Mouse (Mus musculus) left cerebral cortex, postnatal 10 days (tissue): ENCODE results near the gene Wdr53. TPM values are rescaled to one million over a fixed set of nuclear protein-coding genes. Genes with fewer than 3 reads are reported as not detected.
"Not testable (repeated sequence)": the region's sequence is repeated elsewhere in the genome, so short reads cannot be mapped to it uniquely, and the experiment has no call there.

ENCODE experiments used
- DNase-seq, 2 experiments: peaks; one replicate each; pipeline ENCODE4 v3.0.0; 2021 to 2022; ENCODE audit warnings: low spot score in 2 of 2, mixed read lengths in 1 of 2; ENCODE audit errors: extremely low spot score in 1 of 2
- intact Hi-C: fragments of 180-260 bp; cut with DNase I; formaldehyde crosslinking; loops from one replicate; pipeline ENCODE4 v1.15.1; 2025
- total RNA-seq, 2 experiments: library from RNA; stranded (reverse); gene quantifications; 2 replicates each; pipeline ENCODE4 v1.2.3; 2021

The Wdr53 gene
- total RNA-seq: 10 to 100 TPM; 11.3 to 13.3 TPM

DNA sequence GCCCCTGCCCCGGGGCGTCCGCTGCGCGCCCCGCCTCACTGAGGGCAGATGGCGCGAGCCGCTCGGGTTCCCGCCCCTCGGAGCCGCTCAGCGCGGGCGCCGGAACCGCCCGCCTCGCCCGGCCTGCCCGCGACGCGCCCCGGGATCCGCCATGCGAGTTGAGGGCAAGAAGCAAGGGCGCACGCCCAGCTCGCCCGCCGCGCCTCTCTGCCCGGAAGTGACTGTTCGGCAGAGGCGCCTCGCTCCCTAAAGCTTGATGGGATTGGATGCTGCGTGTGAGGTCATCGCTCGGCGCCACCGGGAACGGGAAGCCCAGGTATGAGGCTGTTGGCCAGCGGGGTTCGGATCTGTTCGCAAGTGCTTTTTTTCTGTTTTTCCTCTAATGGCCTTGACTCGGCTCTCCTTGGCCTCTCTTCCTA is at the start of gene Wdr53, which contains the start of gene Fbxo45:
Wdr53 (plus strand) TSS at position 276 of the 419 bp plus-strand sequence.
Fbxo45 (minus strand) TSS at position 207 of the 419 bp plus-strand sequence.
- intact Hi-C loops: loop anchor here (10.0 kb wide), 1 partner anchor 132 kb away; no protein-coding TSS in a partner anchor
- peak; percentile 97 to 98 for DNase-seq

DNA sequence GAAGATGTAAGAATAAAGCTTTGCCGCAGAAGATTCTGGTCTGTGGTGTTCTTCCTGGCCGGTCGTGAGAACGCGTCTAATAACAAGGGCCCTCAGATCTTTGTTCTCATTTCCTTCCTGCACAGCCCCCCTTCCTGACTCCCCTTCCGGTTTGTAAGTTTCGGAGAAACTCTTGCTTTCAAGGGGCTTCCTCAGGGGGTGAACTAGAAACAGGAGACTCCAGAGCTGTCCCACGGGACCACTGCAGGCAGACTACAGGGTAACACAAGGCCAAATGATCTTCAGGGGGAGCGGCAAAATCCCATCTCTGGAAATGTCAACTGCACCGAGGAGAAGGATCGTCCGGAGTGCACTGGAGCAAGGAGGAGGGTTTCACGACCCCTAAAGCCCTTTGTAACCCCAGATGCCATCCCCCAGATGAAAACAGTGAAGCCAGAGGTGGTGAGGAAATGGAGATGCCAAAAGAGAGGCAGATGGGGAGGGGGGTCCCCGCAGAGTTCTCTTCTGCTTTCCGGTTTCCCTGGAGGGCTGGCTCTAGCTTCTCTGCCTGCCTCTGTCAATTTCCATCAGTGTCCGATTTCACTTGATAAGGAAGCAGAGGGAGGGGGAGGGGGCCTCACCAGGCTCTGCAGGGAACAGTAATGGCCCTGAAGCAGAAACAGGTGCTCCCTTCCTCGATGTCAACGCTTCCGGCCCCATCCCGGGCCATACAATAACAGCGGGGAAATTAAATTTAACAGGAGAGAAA is 46.6 kb upstream of the Wdr53 start:
- intact Hi-C loops: loop anchor here (10.0 kb wide), 1 partner anchor 86 kb away; no protein-coding TSS in a partner anchor
- DNase-seq: peak in 1 of 2 experiments; percentile 75

DNA sequence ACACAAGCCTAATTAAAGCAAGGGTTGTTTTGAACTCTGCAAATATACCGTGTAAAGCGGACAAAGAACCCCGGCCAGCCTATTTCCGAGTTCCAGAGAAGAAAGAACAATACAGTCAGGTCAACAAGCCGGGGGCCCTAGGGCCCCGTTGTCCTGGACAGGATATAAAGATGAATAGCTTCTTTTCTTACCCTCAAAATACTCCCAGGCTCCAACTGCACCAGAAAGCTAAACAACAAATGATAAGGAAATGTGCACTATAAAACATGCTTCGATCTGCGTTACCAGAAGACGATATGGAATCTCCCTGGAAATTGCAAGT is 46.1 kb upstream of the Wdr53 start:
- intact Hi-C loops: loop anchor here (10.0 kb wide), 1 partner anchor 86 kb away; no protein-coding TSS in a partner anchor
- DNase-seq: no peak

DNA sequence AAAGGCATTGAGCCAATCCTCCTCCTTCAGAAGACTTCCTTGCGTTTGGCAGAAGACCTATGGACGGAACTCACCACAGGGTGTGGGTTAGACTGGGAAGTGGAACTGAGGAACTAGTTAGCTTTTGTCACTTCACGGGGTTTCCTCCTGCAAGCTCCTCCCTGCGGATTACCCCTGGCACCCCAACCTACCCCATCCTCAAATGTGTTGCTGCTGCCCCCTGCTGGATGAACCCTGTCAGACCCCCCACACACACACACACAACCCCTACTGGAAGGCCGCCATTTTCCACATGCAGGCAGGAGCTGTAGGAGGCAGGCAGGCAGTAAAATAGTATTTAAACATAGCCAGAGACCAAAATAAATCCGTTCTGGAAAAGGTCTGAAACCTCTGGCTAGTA is 44.3 kb upstream of the Wdr53 start:
- DNase-seq: peak; percentile 20 to 81
- intact Hi-C loops: loop anchor here (10.0 kb wide), 1 partner anchor 88 kb away; no protein-coding TSS in a partner anchor

DNA sequence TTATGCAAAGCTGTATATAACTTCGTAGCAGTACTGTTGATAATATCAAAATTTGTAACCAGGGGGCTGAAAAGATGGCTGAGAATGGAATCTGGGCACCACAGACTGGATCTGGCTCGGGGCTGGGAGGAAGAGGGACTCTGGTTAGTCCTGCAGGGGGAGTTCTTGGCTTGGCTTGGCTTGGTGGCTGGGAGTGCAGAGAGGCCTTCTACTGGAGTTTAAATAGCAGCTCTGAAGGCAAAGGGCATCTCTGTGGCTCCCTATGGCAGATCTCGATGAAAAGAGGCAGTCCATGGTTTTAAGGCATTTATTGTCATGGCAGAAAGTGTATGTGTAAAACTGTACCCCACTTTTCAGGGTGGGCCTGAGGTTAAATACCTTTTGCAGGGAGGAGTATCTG is 42.1 kb upstream of the Wdr53 start:
- no peak for DNase-seq
- intact Hi-C loops: loop anchor here (10.0 kb wide), 1 partner anchor 90 kb away; no protein-coding TSS in a partner anchor

DNA sequence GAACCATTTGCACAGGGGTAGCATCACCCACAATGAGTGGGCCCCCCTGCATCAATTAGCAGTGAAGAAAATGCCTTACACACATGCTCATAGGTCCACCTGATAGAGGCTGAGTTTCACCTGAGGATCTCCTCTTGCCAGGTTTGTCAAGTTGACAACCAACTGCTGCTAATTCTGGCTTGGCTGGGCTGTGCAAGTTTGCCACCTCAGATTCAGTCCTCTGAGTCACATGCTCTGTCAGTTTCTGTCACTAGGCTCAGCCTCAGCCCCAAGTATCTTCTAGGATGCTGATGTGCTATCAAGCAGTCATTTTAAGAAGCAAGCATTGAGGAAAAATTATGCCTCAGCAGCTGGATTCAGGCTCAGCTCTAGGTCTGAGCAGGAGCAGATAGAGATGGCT is 32.9 kb upstream of the Wdr53 start:
- no peak for DNase-seq
- intact Hi-C loops: no loop called here

DNA sequence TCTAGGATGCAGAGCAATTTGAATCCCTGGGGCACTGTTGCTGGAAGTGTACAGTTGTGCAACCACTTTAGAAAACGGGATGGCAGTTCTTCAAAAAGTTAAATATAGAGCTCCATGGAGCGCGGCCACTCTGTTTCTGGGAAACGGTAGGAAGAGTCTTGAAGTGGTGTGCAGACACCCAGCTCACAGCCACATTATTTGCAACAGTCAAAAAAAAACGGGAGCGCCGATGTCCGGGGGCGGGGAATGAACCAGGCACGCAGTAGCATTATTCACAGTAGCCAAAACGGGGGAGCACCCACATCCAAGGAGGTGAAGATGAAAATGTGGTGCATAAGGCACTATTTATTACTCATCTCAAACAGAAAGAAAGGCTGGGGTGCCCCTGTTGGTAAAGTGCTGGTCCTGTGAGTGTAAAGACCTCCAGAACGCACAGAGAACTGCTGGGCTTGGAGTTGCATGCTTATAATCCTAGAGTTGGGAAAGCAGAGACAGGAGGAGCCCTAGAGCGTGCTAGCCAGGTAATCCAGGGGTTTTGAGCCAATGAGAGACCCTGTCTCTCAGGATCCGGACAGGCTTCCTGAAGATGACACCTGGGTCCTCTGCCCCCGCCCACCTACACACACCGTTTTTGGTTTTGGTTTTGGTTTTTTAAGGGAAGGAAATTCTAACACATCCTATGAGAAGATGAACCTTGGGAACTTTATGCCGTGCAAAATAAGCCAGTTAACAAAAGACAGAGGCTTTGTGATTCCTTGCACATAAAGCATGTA is 32.0 kb upstream of the Wdr53 start:
- peak in 1 of 2 experiments; percentile 16 for DNase-seq

DNA sequence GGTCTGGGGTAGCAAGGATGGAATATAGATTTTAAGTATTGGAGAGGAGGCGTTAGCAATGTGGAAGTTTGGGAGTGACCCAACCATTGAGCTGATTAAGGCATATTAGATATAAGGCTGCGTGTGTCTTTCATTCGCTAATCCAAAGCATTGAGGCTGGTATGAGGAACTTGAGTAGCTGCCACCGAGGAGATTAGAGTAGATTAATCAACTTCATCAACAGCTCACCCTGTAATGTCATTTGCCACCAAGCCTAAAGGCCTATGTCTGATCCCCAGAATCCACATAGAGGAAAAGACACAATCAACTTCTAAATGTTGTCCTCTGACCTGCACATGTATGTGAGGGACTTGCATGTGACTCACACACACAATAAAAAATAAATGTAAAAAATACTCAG is 25.2 kb upstream of the Wdr53 start:
- intact Hi-C loops: no loop called here
- no peak for DNase-seq

More for the DNA sequence above, 32.0 kb upstream of the Wdr53 start:
- intact Hi-C loops: no loop called here

DNA sequence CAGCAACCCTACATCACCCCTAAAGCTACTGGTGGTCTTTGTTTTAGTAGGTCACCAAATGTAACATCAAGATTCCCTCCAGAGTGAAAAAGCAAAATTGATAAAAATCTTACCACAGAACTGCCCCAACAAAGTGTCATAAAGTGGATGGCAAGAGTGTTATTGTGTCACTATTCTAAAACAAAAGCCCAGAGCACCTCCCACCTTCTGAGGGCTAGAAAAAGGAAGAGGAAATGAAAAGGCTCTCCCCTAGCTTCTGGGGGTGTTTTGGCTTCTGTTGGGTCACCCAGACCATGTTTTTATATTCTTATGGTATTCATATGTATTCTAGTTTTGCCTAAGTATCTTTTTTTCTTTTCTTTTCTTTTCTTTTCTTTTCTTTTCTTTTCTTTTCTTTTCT is 24.6 kb upstream of the Wdr53 start:
- intact Hi-C loops: no loop called here
- no peak for DNase-seq

DNA sequence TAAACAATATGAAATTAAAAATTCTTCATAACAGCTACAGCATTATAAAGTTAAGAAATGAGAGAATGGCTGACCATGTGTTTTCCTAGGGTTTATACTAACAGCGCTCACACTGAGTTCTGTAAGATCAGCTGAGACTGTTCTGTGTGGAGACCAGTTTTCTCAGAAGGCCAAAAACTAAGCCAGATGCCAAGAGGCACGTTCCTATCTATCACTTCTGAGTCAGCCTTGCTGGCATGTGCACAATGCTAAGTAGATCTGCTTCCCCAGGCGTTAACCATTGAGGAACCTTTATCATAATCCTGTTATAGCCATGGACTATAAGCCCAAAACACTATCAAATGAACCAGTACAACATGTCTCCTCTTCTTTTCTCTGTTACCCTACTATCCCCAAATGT is 15.0 kb upstream of the Wdr53 start:
- DNase-seq: not testable (repeated sequence)

DNA sequence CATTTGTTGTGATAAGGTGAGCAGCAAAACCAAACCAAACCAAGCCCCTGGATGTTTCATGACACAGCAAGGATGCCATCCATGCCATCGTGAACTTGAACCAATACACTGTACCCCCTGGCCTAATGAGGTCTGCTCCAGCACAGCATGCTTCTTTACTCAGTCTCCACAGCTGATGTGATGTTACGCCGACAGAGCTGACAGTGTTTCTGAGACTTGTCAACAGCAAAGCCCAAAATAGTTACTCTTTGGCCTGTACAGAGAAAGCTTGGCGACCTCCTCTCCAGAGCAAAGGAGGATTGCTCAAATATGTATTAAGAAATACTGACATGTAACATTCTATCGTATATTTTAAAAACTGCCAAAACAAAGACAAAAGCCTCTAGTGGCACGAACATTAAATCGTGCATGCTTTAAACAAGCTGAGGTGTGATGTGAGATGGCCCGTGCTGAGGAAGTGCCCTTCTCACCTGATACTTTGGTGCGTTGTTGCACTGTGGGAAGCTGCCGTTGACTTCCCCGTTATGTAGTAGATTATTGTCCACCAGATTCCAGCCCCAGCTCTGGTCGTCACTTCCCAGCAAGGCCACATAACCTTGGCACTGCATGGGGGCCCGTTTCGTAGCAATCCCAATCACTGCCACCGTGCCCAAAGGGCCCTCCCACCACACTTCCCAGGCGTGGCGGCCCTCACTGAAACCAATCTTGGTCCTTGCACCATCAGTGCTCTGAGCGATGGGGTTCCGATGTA is 8.9 kb upstream of the Wdr53 start:
- no peak for DNase-seq
- intact Hi-C loops: no loop called here

More for the DNA sequence above, 15.0 kb upstream of the Wdr53 start:
- intact Hi-C loops: not testable (repeated sequence)

DNA sequence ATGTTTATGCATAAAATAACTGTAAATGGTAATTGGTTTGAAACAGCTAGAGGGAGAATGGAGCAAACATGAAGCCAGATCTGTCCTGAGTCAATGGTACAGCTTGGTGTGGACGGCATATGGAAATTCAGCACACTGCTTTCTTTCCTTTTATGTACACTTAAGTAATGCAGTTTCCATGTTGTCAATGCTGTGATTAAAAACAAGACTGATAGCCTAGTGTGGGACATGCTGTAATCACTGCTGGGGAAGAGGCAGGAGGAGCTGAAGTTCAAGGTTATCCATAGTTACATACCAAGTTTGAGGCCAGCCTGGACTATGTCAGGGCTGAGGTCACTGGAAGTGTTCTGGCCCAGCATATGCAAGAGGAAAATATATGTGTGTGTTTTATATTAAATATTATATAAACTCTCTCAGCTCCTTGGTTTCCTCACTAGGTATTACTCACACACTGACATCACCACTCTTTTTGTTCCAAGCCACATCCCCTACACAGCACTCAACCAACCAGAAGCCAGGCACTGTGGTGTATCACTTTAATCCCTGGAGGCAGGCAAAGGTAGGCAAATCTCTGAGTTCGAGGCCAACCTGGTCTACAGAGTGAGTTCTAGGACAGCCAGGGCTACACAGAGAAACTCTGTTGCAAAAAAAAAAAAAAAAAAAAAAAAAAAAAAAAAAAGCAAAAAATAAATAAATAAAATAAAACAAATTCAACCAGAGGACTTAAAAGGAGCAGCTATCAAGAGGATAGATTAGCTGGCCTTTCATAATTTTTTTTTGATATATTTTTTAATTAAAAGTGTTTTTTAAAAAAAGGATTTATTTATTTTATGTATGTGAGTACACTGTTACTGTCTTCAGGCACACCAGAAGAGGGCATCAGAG is 7.4 kb upstream of the Wdr53 start:
- no peak for DNase-seq
- intact Hi-C loops: loop anchor here (10.0 kb wide), 1 partner anchor 125 kb away; no protein-coding TSS in a partner anchor

DNA sequence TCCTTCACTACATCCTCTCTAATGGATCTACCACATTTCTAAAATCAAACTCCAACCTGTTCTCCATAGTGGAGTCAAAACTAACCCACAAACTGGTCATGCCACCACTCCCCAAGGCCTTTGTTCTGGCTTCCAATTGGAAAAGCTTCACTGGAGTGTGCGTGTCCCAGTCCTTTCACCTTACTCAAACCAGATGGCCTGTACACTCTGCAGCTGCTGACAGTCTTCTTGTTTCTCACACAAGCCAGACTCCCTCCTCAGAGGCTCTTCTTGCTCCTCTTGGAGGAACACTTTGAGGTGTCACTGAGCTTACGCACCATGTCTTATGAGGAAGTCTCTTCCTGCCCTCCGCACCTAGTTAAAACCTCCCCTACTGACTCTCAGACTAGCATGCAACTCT is 3.1 kb upstream of the Wdr53 start:
- intact Hi-C loops: loop anchor here (10.0 kb wide), 1 partner anchor 129 kb away; no protein-coding TSS in a partner anchor
- no peak for DNase-seq

DNA sequence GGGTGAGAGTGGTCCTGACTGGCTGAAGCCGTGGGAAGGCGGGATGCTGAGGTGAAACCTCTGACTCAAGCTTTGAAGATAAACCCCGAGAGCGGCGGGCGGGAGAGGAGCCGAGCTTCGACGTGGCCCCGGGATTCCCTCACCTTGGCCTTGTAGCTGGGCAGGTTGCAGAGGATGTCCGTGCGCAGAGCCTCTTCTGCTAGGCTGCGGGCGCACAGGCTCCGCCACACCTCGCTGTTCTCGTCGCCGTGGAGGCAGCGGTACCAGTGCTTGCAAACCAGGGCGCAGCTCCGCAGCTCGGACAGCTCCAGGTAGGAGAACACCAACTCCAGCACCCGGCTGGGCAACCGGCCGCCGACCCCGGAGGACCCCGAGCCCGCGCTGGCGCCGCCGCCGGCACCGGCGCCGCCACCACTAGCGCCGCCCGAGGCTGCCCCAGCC is 656 bp upstream of the Wdr53 start:
- intact Hi-C loops: loop anchor here (10.0 kb wide), 1 partner anchor 132 kb away; no protein-coding TSS in a partner anchor
- DNase-seq: peak in 1 of 2 experiments; percentile 16

DNA sequence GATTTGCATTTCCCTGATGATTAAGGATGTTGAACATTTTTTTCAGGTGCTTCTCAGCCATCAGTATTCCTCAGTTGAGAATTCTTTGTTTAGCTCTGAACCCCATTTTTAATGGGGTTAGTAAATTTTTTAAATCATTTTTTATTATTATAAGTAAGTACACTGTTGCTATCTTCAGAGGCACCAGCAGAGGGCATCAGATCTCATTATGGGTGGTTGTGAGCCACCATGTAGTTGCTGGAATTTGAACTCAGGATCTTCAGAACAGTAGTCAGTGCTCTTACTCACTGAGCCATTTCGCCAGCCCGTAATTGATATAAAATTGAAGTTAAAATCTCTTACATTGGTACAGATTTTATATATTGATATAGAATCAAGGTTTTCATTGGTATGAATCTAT is 17.2 kb downstream of the Wdr53 start:
- DNase-seq, intact Hi-C loops: not testable (repeated sequence)

DNA sequence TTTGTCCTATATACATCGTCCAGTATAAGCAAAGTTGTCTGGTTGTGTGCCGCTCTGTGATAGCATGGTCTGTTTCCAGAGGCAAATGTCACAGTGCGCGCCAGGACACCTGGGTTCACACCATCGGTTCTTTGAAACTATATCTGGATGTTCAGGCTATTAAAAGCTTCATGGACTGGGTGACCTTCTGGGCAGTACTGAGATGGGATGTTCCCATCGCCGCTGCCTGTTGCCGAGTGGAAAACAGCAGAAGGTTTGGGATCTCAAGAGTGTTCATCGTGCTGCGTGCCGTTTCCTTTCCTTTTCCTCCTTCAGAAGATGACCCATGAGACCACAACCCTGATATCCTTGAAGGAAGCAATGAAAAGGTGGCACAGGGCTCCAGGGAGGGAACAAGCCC is 24.3 kb downstream of the Wdr53 start, which contains the start of gene Smco1:
Smco1 (plus strand) TSS at position 178 of the 400 bp plus-strand sequence.
- intact Hi-C loops: no loop called here
- DNase-seq: no peak

DNA sequence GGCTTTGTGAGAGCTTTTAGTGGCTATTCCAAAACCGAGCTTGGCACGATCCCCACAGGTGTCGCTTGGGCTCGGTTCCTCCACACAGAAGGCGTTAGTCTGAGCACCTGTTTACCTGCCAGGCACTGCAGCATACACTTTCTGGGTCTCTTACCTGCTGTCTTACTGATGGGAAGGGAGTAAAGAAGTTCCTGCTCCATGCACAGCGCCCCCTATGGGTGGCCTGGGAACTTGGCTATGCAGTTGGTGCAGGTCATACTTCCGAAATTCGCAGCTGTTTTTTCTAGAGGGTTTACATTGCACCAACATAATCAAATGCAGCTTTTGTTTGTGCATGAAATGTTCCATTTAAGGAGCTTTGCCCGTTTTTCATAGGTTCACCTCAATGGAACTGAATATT is 26.3 kb downstream of the Wdr53 start:
- intact Hi-C loops: no loop called here
- peak in 1 of 2 experiments; percentile 20 for DNase-seq

DNA sequence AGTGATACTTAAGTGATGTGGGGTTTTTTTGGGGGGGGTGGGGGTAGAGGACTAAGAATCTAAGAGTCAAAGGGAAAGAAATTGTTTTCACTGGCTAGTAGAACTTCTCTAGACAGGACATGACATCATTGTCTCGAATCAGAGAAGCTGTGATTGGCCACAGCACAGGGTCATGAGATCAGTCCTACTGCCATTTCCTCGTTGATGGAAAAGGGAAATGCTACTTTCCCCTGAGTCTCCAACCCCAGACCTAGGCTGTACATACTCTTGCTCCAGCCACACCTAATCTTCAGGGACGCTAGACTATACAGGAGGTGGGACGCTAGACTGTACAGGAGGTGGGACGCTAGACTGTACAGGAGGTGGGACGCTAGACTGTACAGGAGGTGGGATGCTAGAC is 28.0 kb downstream of the Wdr53 start:
- intact Hi-C loops: no loop called here
- no peak for DNase-seq
